Mouse (Mus musculus) spleen, adult 2 months (tissue): Measurements from ENCODE around the gene Slc46a1. TPM values are rescaled to one million over a fixed set of nuclear protein-coding genes. Genes with fewer than 3 reads are reported as not detected.

Experiments
- DNase-seq, 2 experiments: peaks; one replicate each; pipeline versions ENCODE4 v3.0.0 to v3.0.0-alpha.2; 2012 to 2021; ENCODE audit warnings: low spot score in 2 of 2, low read depth in 1 of 2
- H3K27ac ChIP-seq: fragments of 200-500 bp; 2 replicates; pipeline ENCODE4 v1.5.1; 2012; ENCODE audit warnings: low read length, inconsistent platforms; ENCODE audit not compliant: insufficient read depth
- H3K27me3 ChIP-seq: fragments of 200-500 bp; 2 replicates; pipeline ENCODE4 v1.6.1; 2012; ENCODE audit warnings: mild to moderate bottlenecking, moderate library complexity, low read length, inconsistent platforms; ENCODE audit not compliant: control insufficient read depth, insufficient read depth
- H3K36me3 ChIP-seq: fragments of 200-500 bp; 2 replicates; pipeline ENCODE4 v1.6.1; 2012; ENCODE audit warnings: mild to moderate bottlenecking, low read length, inconsistent platforms; ENCODE audit not compliant: control insufficient read depth, insufficient read depth
- H3K4me1 ChIP-seq: fragments of 200-500 bp; 2 replicates; pipeline ENCODE4 v1.6.1; 2011; ENCODE audit warnings: inconsistent platforms; ENCODE audit not compliant: control insufficient read depth, insufficient read depth, insufficient read length
- H3K4me3 ChIP-seq: fragments of 200-500 bp; 2 replicates; pipeline ENCODE4 v1.5.1; 2011; ENCODE audit warnings: mild to moderate bottlenecking, inconsistent platforms; ENCODE audit not compliant: insufficient read depth, insufficient read length; ENCODE audit errors: extremely low read depth
- CTCF ChIP-seq: fragments of 200-500 bp; IDR thresholded peaks from 2 replicates; pipeline ENCODE4 v1.5.1; 2011; ENCODE audit warnings: mild to moderate bottlenecking, inconsistent platforms; ENCODE audit not compliant: insufficient read depth, insufficient read length, insufficient replicate concordance; ENCODE audit errors: extremely low read depth
- POLR2A ChIP-seq: fragments of 200-500 bp; IDR thresholded peaks from 2 replicates; pipeline ENCODE4 v1.6.1; 2011; ENCODE audit warnings: low read depth, low read length, inconsistent platforms
- WGBS: fragments of 180-500 bp; shearing (Covaris S2); methylation state at CpG from one replicate; pipeline ENCODE4 v1.1.7; 2018; 5-methylcytosine and 5-hydroxymethylcytosine counted together
- polyA plus RNA-seq: library from polyadenylated mRNA; depleted of rRNA; stranded (reverse); fragments of >200 nt; gene quantifications from 2 replicates; pipeline ENCODE4 v1.2.3, GENCODE M21; 2012

The Slc46a1 gene
- polyA plus RNA-seq, 1 experiment, result 5.5 TPM

GRCm38 (mm10) chr11:78466242-78466912 lies 880 bp downstream of the Slc46a1 start:
- peaks cover 3% of the 10 kb centered on the region; the same call in 1 of the 2 replicates for H3K4me1 ChIP-seq
- no peaks in the 10 kb centered on the region for H3K27me3 ChIP-seq
- no peak overlapping the region for H3K27ac ChIP-seq
- H3K4me3 ChIP-seq, result peak overlapping the region; percentile 76; the same call in 1 of the 2 replicates
- TF ChIP-seq POLR2A (no peak), CTCF (no peak)
- 66% methylated on average over 23 of the region's 23 CpGs for WGBS
- no peaks in the 10 kb centered on the region for H3K36me3 ChIP-seq
- DNase-seq, result no peak

GRCm38 (mm10) chr11:78467515-78467914 lies 2.0 kb downstream of the Slc46a1 start:
- H3K4me3 ChIP-seq, result no peak overlapping the region
- peaks cover 3% of the 10 kb centered on the region; the same call in 1 of the 2 replicates for H3K4me1 ChIP-seq
- H3K27ac ChIP-seq, result no peak overlapping the region
- no peak for DNase-seq
- H3K27me3 ChIP-seq, result no peaks in the 10 kb centered on the region
- H3K36me3 ChIP-seq, result no peaks in the 10 kb centered on the region
- WGBS, result 81% methylated on average over 7 of the region's 7 CpGs
- no peak for TF ChIP-seq CTCF
- no peak for TF ChIP-seq POLR2A

GRCm38 (mm10) chr11:78467932-78468331 lies 2.4 kb downstream of the Slc46a1 start:
- Histone ChIP-seq H3K36me3 (no peaks in the 10 kb centered on the region), H3K4me3 (no peak overlapping the region), H3K27ac (no peak overlapping the region), H3K4me1 (peaks cover 3% of the 10 kb centered on the region; the same call in 1 of the 2 replicates), H3K27me3 (no peaks in the 10 kb centered on the region)
- DNase-seq, result no peak
- TF ChIP-seq POLR2A (no peak), CTCF (no peak)
- WGBS, result 58% methylated on average over 3 of the region's 3 CpGs

- Histone ChIP-seq H3K4me1 (no peaks in the 10 kb centered on the region), H3K36me3 (no peaks in the 10 kb centered on the region), H3K27ac (no peak overlapping the region), H3K4me3 (no peak overlapping the region), H3K27me3 (no peaks in the 10 kb centered on the region)
- no peak for DNase-seq
- 91% methylated on average over 10 of the region's 10 CpGs for WGBS
- TF ChIP-seq CTCF (no peak), POLR2A (no peak)
Measured at GRCm38 (mm10) chr11:78471326-78472103, 6.0 kb downstream of the Slc46a1 start.

GRCm38 (mm10) chr11:78475289-78475688 lies 9.8 kb downstream of the Slc46a1 start:
- 23% methylated on average over 3 of the region's 3 CpGs for WGBS
- no peak for DNase-seq
- no peaks in the 10 kb centered on the region for H3K36me3 ChIP-seq
- H3K27ac ChIP-seq, result no peak overlapping the region
- no peak for TF ChIP-seq CTCF
- TF ChIP-seq POLR2A, result no peak
- H3K27me3 ChIP-seq, result no peaks in the 10 kb centered on the region
- H3K4me3 ChIP-seq, result no peak overlapping the region
- H3K4me1 ChIP-seq, result no peaks in the 10 kb centered on the region

- no peaks in the 10 kb centered on the region for H3K4me1 ChIP-seq
- H3K4me3 ChIP-seq, result no peak overlapping the region
- WGBS, result 54% methylated on average over 7 of the region's 7 CpGs
- no peak overlapping the region for H3K27ac ChIP-seq
- no peaks in the 10 kb centered on the region for H3K36me3 ChIP-seq
- no peaks in the 10 kb centered on the region for H3K27me3 ChIP-seq
- no peak for TF ChIP-seq POLR2A
- TF ChIP-seq CTCF, result no peak
- DNase-seq, result no peak
Measured at GRCm38 (mm10) chr11:78483639-78484038, 18.1 kb downstream of the Slc46a1 start.
